Mouse (Mus musculus): ENCODE measurements around the gene Tmem201. TPM values are rescaled to one million over a fixed set of nuclear protein-coding genes. Genes with fewer than 3 reads are reported as not detected.

Gene Tmem201
- 24.8 TPM for polyA plus RNA-seq (2017; shearing (Covaris generic))

GRCm38 (mm10) chr4:149737383-149738324 is at the start of gene Tmem201:
Tmem201 (minus strand) TSS chr4:149738044.

GRCm38 (mm10) chr4:149774094-149774470 is 36.2 kb upstream of the Tmem201 start, which contains the start of gene Slc25a33:
Slc25a33 (minus strand) TSS chr4:149774277.

GRCm38 (mm10) chr4:149702210-149702979 is 35.4 kb downstream of the Tmem201 start, which contains the start of gene Pik3cd:
Pik3cd (minus strand) TSS chr4:149702571.

Other genes with a start within 250 kb of the Tmem201 start
- gene Ctnnbip1, start 219.8 kb downstream of the Tmem201 start, polyA plus RNA-seq (2017; shearing (Covaris generic)): 2.9 TPM
- 22.6 TPM for gene Clstn1, start 151.6 kb downstream of the Tmem201 start, polyA plus RNA-seq (2017; shearing (Covaris generic))
- gene Pik3cd, start 35.5 kb downstream of the Tmem201 start, polyA plus RNA-seq (2017; shearing (Covaris generic)): 336 TPM
- 10.5 TPM for gene Slc25a33, start 36.2 kb upstream of the Tmem201 start, polyA plus RNA-seq (2017; shearing (Covaris generic))
- gene Spsb1, start 217.0 kb upstream of the Tmem201 start, polyA plus RNA-seq (2017; shearing (Covaris generic)): 17.1 TPM